12 mouse cellular contexts compared by ENCODE assay signal in genomic region chr1:39884803-39885515, GRCm38 (mm10). TPM values are rescaled to one million over a fixed set of nuclear protein-coding genes. Genes with fewer than 3 reads are reported as not detected.
DNase-seq lines count a peak whose midpoint lies in the region; ATAC-seq and TF ChIP-seq lines count a peak whose summit lies in the region.
"Had no signal": no experiment of that assay in that cellular context is flagged by ENCODE, and none has a peak within 500 bp of the region (broad histone marks: within the 10 kb centered on the region; RNA-seq: fewer than 3 reads in every experiment).

No protein-coding gene starts in this region.

- no peaks in the 10 kb centered on the region for H3K27me3 ChIP-seq in hindbrain, embryonic 11.5 days (ENCODE audit: control insufficient read depth, insufficient read depth, low read length)
- H3K27me3 ChIP-seq in hindbrain, postnatal 0 days (ENCODE audit: insufficient read depth, low read length) = no peaks in the 10 kb centered on the region
- no peaks in the 10 kb centered on the region for H3K27me3 ChIP-seq in forebrain, embryonic 12.5 days
- no peaks in the 10 kb centered on the region for H3K27me3 ChIP-seq in midbrain, embryonic 13.5 days
- H3K27me3 ChIP-seq in kidney, adult 2 months (replicated peaks; ENCODE audit: control insufficient read depth, insufficient read depth, low read length) = no peaks in the 10 kb centered on the region

- ATAC-seq in hindbrain, embryonic 11.5 days (ENCODE audit: low FRiP score) = peak; percentile 53
- ATAC-seq in hindbrain, postnatal 0 days = no peak
- peak; percentile 48; the same call in 1 of the 2 replicates for ATAC-seq in forebrain, embryonic 12.5 days (ENCODE audit: low FRiP score)
- ATAC-seq in midbrain, embryonic 13.5 days = peak; percentile 68
- no peak for ATAC-seq in cerebellum, adult (ENCODE audit: insufficient number of reproducible peaks, low FRiP score, low TSS enrichment)

- peak; percentile 49 for DNase-seq in hindbrain, embryonic 11.5 days (ENCODE audit: low spot score)
- DNase-seq in hindbrain, postnatal 0 days (ENCODE audit: low spot score) = no peak
- DNase-seq in brain, adult 2 months (ENCODE audit: low read depth, low spot score) = peak; percentile 43
- DNase-seq in kidney, adult 11 months = no peak
- DNase-seq in kidney, adult 2 months = no peak
- DNase-seq: cerebellum, adult 9-11 months; heart, adult 18-20 months; kidney, adult 8-10 months had no signal

- H3K27ac ChIP-seq in hindbrain, embryonic 11.5 days (ENCODE audit: low read depth, low read length) = no peak overlapping the region
- no peak overlapping the region for H3K27ac ChIP-seq in hindbrain, postnatal 0 days
- peak overlapping the region; percentile 71 for H3K27ac ChIP-seq in forebrain, embryonic 12.5 days
- H3K27ac ChIP-seq in midbrain, embryonic 13.5 days = peak overlapping the region; percentile 10; the same call in 1 of the 2 replicates
- H3K27ac ChIP-seq in kidney, adult 2 months (ENCODE audit: insufficient read depth, low read depth, low read length) = no peak overlapping the region
- H3K27ac ChIP-seq: macrophage had no signal

- no peak for TF ChIP-seq POLR2A in kidney, adult 2 months (IDR thresholded peaks at IDR 0.05; ENCODE audit: low read depth, low read length)

- no peaks in the 10 kb centered on the region for H3K36me3 ChIP-seq in hindbrain, embryonic 11.5 days (ENCODE audit: control insufficient read depth, insufficient read depth, low read length)
- H3K36me3 ChIP-seq in hindbrain, postnatal 0 days (ENCODE audit: insufficient read depth, low read length) = no peaks in the 10 kb centered on the region
- no peaks in the 10 kb centered on the region for H3K36me3 ChIP-seq in forebrain, embryonic 12.5 days (replicated peaks)
- H3K36me3 ChIP-seq in midbrain, embryonic 13.5 days = no peaks in the 10 kb centered on the region
- no peaks in the 10 kb centered on the region for H3K36me3 ChIP-seq in kidney, adult 2 months (ENCODE audit: control insufficient read depth, insufficient read depth, low read length)

- no peaks in the 10 kb centered on the region; the same call in 1 of the 2 replicates for H3K4me1 ChIP-seq in hindbrain, embryonic 11.5 days (replicated peaks; ENCODE audit: control insufficient read depth, insufficient read depth, low read length)
- peaks cover 6% of the 10 kb centered on the region; the same call in 1 of the 2 replicates for H3K4me1 ChIP-seq in hindbrain, postnatal 0 days (ENCODE audit: insufficient read depth, low read length)
- H3K4me1 ChIP-seq in forebrain, embryonic 12.5 days = peaks cover 23% of the 10 kb centered on the region
- 0 out of 2 replicates have a peak, but pooled peaks cover 9% of the 10 kb centered on the region for H3K4me1 ChIP-seq in midbrain, embryonic 13.5 days (replicated peaks)
- H3K4me1 ChIP-seq in kidney, adult 2 months (ENCODE audit: control insufficient read depth, insufficient read depth, low read length) = no peaks in the 10 kb centered on the region

- TF ChIP-seq CTCF in hindbrain, postnatal 0 days (IDR thresholded peaks at IDR 0.05; ENCODE audit: low read depth) = no peak
- no peak for TF ChIP-seq CTCF in kidney, adult 2 months (conservative IDR thresholded peaks at IDR 0.05; ENCODE audit: insufficient read depth, insufficient read length, low read depth, low read length)

- WGBS in hindbrain, embryonic 11.5 days = 43% methylated on average over 16 of the region's 16 CpGs
- WGBS in hindbrain, postnatal 0 days = 36% methylated on average over 16 of the region's 16 CpGs
- WGBS in forebrain, embryonic 12.5 days = 33% methylated on average over 16 of the region's 16 CpGs
- 37% methylated on average over 16 of the region's 16 CpGs for WGBS in midbrain, embryonic 13.5 days
- 61% methylated on average over 16 of the region's 16 CpGs for WGBS in kidney, adult 2 months

- H3K4me2 ChIP-seq in hindbrain, embryonic 11.5 days (replicated peaks; ENCODE audit: low read depth, low read length) = 0 out of 2 replicates have a peak overlapping the region, but pooled peaks have one; percentile 15
- no peak overlapping the region for H3K4me2 ChIP-seq in hindbrain, postnatal 0 days (ENCODE audit: low read depth, low read length)
- H3K4me2 ChIP-seq in forebrain, embryonic 12.5 days = peak overlapping the region; percentile 24
- H3K4me2 ChIP-seq in midbrain, embryonic 13.5 days (replicated peaks) = 0 out of 2 replicates have a peak overlapping the region, but pooled peaks have one; percentile 1

- no peak overlapping the region for H3K9ac ChIP-seq in hindbrain, embryonic 11.5 days (ENCODE audit: low read depth, low read length)
- no peak overlapping the region for H3K9ac ChIP-seq in hindbrain, postnatal 0 days (replicated peaks; ENCODE audit: low read length)
- H3K9ac ChIP-seq in forebrain, embryonic 12.5 days = no peak overlapping the region
- no peak overlapping the region for H3K9ac ChIP-seq in midbrain, embryonic 13.5 days (replicated peaks)

- no peak overlapping the region for H3K4me3 ChIP-seq in hindbrain, embryonic 11.5 days (ENCODE audit: low read depth, low read length)
- H3K4me3 ChIP-seq in hindbrain, postnatal 0 days (ENCODE audit: low read length) = no peak overlapping the region
- no peak overlapping the region for H3K4me3 ChIP-seq in forebrain, embryonic 12.5 days (replicated peaks)
- H3K4me3 ChIP-seq in midbrain, embryonic 13.5 days (replicated peaks) = no peak overlapping the region
- H3K4me3 ChIP-seq in kidney, adult 2 months (ENCODE audit: insufficient read depth, low read depth, low read length) = no peak overlapping the region

- H3K9me3 ChIP-seq in hindbrain, embryonic 11.5 days (ENCODE audit: control insufficient read depth, low read length) = no peaks in the 10 kb centered on the region
- H3K9me3 ChIP-seq in hindbrain, postnatal 0 days (ENCODE audit: low read length) = no peaks in the 10 kb centered on the region
- H3K9me3 ChIP-seq in forebrain, embryonic 12.5 days = no peaks in the 10 kb centered on the region
- H3K9me3 ChIP-seq in midbrain, embryonic 13.5 days = no peaks in the 10 kb centered on the region

RNA-seq across cellular contexts. Expression of gene Map4k4, which starts 15.8 kb away (rescaled TPM):
- 42.3 and 68.2 TPM in 2 replicates for polyA plus RNA-seq in hindbrain, embryonic 11.5 days (2014; fragmentation: Nextera tagmentation; extraction: Ambion mirVana)
- 172 and 189 TPM in 2 replicates for total RNA-seq in hindbrain, postnatal 0 days (2014; rRNA removed)
- 32.4 and 34.1 TPM in 2 replicates for polyA plus RNA-seq in hindbrain, postnatal 0 days (2015; fragmentation: Nextera tagmentation; extraction: Ambion mirVana)
- polyA plus RNA-seq in forebrain, embryonic 12.5 days (2016; fragmentation: Nextera tagmentation; extraction: Ambion mirVana) = 55.9 and 73.9 TPM in 2 replicates
- polyA plus RNA-seq in midbrain, embryonic 13.5 days (2015; fragmentation: Nextera tagmentation; extraction: Ambion mirVana) = 49.0 and 58.2 TPM in 2 replicates
- polyA plus RNA-seq in kidney, adult 2 months (2012; rRNA removed) = 28.3 and 29.2 TPM in 2 replicates

Comparison
In these comparisons a context has a peak if more than half of its experiments do, and no peak if none do; other contexts are left out.
1. ATAC-seq: peak in hindbrain, embryonic 11.5 days (single experiment), forebrain, embryonic 12.5 days (single experiment) and midbrain, embryonic 13.5 days (single experiment); none in hindbrain, postnatal 0 days (single experiment) and cerebellum, adult (single experiment).
2. DNase-seq: peak in hindbrain, embryonic 11.5 days (single experiment) and brain, adult 2 months (single experiment); none in hindbrain, postnatal 0 days (single experiment), kidney, adult 11 months (single experiment) and kidney, adult 2 months (single experiment).
3. H3K27ac ChIP-seq: peak in forebrain, embryonic 12.5 days (single experiment) and midbrain, embryonic 13.5 days (single experiment); none in hindbrain, embryonic 11.5 days (single experiment), hindbrain, postnatal 0 days (single experiment) and kidney, adult 2 months (single experiment).